Mouse (Mus musculus) gastrocnemius, adult 18-20 months (tissue): ENCODE measurements around the gene Rora. TPM values are rescaled to one million over a fixed set of nuclear protein-coding genes. Genes with fewer than 3 reads are reported as not detected.
A peak's percentile ranks its signal among the peaks of the same experiment; 100 is the strongest.

Source experiments
- DNase-seq: peaks from one replicate; pipeline ENCODE4 v3.0.0; 2021; ENCODE audit warnings: low spot score
- total RNA-seq, 2 experiments: library from RNA; stranded (reverse); gene quantifications; 2 replicates each; pipeline ENCODE4 v1.2.3; 2021

The Rora gene
- total RNA-seq, 2 experiments from 2014 or later, result 73.5 to 85.0 TPM

DNA sequence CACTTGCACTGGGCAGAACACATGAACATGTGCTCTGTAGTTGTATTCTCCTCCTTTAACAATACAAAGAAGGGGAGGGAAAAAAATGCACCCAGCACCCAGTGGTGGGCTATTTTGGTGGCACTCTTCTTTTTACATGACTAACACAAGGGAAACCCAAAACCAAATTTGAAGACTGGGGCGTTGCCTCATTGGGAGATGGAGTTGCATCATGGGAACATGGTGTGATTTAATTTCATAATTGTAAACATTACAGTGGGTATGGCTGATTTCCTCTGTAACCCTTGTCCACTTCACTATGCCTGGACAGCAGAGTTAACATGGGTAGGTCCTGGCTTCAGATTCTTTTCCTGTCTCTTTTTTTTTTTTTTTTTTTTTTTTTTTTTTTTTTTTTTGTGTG is 634.5 kb downstream of the Rora start:
- no peak for DNase-seq

DNA sequence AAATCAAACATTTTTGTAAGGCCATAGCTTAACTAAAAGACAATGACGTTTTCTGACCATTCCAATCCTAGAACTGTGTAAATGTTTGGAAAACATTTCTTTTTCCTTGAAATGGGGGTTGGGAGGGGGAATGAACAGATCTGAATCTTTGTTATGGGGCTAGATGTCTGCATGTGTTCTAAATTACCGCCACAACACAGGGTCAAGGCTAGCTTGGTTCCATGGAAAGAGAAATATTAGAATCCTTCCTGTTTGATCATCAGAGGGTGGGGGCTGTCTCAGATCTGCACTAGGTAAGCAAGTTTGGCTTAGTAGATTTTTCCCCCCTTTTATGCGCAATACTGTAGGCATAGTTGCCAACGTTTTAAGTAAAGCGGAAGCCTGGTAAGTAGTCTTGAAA is 635.0 kb downstream of the Rora start:
- no peak for DNase-seq

DNA sequence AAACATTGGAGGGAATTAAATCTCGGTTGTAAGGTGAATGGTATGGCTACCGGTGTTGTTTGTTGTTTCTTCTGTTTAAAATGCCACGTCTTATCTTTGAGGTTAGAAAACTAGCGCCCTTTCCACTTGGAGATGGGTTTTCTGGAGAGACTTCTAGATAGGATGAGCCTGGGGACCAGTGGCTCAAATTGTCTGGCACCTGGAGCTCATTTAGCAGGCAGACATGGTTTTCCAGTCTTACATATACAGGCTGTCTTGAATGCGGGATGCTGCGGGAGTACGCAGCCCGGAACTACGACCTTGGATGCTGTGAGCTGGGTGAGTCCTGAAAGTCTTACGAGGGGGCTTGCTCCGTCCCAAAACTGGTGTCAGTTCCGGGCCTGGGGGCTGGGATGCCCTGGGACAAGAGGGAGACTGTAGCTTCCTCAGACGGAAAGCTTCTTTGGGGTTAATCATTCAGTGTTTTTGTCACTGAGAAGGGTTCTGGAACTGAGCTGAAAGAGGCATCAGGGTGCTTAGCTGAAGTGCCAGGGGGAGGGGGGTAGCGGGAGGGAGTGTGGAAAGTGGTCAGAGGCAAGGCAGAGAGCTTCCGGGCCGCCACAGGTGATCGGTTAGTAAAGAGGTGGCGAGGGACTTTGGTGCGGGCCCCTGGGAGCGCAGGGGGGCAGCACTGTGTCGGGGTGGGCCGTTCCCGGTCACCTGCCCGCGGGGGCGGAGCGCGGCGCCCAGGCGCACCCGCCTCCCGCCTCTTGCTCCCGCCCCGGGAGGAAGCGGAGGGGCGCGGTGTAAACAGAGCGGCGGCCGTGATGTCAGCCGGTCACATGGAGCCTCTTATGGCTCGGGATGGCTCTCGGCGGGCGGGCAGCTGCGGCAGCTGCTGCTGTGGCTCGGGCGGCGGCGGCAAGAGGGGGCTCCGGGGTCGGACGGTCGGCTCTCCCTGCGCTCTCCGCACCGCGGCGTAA is 635.8 kb downstream of the Rora start:
- peak; percentile 92 for DNase-seq

DNA sequence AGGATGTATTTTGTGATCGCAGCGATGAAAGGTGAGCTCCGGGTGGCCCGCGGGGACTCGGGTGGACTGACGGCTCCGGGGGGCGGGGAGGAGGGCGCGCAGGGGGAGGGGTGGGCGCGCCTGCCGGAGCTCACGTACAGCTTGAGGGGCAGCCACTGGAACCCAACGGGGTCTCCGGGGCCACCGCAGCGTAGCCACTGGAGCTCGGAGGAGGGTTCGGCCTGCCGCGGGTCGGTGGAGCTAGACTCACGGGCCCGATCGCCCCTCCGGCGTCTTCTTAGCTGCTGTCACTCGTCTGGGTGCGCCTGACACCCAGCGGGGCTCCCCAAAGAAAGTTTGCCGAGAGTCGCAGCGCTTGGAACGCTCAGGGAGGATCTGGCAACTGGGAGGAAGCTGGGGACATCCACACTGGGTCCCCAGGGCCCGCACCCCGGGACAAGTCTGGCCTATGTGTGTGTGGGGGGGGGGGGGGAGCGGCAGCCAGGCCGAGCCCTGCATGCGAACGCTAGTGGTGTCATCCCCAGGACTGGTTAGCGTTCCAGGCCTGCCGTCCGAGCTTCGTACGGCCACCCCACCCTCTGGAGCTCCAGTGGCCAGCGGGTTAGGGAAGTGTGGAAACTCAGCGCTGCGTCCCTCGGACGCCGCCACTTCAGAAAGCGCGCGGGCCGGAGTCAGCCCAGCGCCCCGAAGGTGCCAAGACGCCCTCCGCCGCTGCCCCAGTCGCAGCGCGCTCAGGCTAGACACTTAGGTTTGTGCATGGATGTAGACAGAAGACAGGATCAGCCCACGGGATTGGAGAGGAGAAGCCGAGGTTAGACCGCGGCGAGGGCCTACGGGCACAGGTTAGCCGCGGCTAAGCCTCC is 636.7 kb downstream of the Rora start:
- DNase-seq, result peak; percentile 51

DNA sequence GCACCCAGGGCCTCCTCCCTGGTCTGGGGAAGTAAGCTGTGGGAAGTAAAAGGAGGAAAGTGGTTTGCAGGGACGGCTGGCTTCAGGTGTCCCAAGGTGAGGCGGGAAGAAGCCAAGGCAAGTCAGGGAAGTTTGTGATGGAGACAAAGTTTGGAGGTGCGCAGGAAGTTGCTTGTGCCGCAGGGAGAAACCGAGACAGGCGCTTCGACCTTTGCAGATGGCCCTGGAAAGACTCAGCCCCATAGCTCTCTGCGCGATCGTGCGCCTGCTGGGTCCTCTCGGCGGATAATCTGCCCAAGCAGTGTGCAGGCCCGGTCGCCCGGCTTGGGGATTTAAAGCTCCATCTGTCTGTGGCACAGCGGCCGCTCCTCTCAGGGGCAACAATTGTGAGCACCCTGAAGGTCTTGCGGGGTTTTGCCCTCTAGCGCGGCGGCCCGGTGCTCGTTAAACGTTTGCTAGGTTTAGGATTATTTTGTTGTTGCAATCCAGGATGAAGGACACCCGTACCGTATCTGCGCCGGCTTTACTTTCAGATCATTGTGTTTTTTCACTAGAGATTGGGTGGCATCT is 637.4 kb downstream of the Rora start:
- DNase-seq, result no peak

DNA sequence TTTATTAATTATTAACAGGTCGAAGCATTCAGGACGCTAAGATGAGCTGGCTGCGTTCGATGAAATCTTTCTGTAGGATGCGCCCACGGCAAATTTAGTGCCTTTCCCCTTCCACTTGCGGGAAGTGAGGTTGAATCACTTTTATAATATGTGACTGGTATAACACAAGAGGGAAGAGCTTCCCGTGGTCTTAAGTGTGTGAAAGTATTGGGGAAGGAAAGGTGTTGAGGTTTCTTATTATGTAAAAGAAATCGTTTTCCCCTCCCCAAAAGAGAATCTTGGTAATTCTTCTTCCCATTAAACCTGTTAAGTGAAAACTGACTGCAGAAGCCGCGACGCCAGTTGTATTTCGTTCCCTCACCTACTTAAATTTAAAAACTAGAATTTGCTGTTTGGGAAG is 637.9 kb downstream of the Rora start:
- no peak for DNase-seq

DNA sequence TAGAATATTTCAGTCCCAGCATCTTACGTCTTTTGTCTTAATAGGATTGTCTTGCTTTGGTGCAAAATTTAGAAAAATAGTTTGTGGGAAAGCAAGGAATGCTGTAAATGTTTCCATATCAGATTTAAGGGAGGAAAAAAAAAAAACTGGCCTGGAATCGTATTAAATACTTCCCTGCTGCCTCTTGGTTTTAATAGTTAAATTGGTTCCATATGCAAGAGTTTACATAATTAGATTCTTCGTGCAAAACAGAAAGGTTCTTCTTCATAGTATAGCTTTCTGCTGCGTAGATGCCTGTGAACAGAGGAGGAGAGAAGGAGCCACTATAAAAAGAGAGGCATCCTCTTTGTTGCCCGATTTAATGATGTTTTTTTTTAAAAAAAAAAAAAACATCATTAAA is 638.8 kb downstream of the Rora start:
- no peak for DNase-seq

DNA sequence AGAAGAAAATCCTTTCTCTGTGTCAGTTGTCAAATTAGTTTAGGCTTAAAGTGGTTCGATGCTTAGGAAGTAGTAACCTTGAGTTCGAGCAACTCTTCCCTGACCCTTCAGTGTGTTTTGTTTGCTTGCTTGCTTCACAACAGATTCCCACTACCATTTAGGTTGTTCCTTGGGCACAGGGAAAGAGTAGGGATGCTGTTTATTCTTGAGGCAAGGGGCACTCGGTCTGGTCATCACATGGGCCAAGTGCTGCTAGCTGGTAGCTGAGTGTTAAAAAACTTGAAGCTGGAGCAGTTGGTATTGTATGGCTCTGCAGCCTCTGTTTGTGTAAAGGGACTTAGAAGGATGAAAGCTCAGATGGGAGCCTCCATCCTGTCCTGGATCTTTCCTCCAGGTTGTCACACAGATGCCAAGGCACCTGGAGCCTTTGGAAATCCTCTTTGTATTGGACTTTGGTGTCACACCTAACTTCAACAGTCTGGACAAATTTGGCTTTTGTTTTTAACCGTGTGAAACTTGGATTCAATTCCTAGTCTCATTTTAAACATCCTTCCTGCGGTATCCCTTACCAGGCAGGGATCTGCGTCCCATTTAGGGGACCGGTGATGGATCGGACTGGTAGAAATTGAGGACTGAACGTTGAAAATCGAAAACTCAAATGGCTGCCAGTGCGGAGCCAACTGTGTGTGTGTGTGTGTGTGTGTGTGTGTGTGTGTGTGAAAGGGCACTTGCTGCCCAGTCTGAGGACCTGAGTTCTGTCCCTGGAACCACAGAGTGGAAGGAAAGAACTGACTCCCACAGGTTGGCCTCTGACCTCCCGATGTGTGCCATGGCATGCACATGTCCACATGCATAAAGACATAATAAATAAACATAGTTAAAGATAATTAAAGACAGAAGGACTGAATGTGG is 639.4 kb downstream of the Rora start:
- DNase-seq, result no peak

DNA sequence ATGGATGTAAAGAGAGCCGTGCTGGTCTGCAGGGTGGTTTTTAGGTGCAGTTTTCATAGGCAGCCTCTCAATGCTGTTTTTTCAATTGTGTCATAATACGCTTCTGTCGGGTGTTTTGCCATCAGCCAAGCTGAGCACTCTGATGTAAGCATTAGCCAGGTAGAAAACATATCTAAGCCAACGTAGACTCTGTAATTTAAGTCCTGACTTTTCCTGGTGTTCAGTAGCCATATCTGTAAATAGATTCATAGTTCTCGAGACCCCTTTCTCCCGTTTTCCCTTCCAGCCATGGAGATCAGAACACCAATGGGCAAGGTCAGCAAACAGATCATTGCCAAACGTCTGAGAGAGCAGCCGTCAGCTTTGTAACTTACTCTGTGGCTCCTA is 640.1 kb downstream of the Rora start:
- no peak for DNase-seq

DNA sequence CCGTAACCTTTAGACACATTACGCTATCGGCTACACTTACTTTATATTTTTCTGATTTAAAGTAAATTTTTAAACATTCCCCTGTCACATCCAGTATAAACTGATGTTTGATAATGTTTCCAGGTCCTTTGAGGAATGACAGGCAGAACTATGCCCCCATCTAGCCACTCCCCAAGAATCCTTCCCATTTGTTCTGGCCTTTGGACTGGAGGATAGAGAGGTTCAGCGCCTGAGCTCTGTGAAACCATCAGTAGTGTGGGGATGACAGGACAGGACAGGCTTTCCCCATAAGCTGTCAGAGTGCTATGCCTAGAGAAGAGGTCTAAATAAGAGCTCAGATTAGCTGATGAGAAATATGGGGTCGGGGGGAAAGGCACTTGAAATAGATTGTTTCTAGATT is 640.8 kb downstream of the Rora start:
- DNase-seq, result no peak

DNA sequence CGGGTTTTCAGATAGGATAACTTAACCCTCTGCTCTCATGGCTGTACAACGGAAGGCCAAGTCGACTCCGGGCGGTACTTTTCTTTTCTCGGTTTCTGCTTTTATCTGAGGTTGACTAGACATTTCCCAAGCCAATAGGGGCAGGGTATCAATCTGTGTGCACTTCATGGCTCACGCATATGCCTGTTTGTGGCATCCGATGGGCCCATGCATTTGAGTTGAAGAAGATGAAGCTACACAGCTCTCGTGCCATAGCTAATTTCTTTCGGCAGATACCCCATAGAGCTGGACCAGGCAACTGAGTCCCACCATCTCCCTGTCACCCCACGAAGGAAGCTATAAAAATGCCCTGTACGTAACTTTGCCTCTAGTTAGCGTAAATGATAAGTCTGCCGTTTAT is 641.3 kb downstream of the Rora start:
- DNase-seq, result no peak

DNA sequence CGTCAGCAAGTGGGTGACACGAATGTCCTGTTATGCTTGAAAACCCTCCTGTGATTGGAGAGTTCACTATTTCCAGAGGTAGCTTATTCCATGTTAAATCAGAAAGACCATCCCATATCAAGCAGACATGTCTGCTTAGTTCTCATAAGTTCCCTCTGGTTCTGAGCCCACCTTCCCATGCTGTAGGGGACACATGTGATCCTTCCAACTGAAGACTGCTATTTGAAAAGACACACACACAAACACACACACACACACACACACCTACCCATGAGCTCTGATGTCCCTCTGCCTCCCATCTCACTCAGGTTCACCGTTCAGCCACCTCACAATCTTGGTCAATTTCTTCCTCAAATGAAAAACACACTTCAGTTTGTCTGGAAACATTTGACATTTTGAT is 642.2 kb downstream of the Rora start:
- DNase-seq, result no peak

DNA sequence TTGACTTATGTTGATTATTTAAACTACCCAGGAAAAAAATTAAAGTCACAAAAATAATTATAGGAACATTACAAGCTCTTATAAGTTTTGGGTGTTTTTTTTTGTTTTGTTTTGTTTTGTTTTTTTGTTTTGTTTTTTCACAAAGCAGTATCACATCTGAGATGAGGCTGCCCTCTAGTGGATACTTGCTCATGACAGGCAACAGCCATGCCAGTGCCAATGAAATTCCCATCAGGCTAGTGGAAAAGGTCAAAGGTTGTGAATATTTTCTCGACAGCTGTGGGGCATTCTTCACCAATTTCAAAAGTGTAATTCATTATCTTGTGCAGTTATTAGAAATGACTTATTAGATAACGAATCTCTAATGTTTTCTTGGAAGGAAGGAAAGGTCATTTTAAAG is 642.8 kb downstream of the Rora start:
- DNase-seq, result peak; percentile 88

DNA sequence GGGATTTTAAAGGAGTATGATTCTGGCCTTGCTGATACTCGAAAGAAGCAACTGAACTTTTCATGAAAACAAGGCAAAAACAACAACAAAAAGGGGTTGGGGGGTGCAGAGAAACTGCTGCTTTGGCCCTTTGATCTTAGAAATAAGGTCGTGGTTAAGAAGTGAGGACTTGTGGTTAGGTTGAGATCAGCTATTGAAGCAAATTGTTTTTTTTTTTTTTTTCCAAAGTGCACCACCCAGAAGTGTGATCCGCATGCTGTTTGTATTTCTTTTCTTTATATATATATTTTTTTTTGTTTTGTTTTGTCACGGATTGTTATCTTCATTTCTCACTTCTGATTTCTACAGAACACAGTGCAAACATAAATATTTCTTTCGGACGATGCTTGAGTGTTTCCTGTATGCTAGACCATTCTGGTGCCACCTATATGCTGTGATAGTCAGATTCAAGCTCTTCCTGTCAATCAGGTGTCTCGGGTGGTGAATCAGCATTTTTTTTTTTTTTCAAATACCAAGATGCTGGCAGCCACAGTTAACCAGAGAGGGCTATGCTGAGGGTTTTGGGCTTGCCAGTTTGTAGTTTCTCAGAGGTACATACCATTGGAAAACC is 644.3 kb downstream of the Rora start:
- no peak for DNase-seq

DNA sequence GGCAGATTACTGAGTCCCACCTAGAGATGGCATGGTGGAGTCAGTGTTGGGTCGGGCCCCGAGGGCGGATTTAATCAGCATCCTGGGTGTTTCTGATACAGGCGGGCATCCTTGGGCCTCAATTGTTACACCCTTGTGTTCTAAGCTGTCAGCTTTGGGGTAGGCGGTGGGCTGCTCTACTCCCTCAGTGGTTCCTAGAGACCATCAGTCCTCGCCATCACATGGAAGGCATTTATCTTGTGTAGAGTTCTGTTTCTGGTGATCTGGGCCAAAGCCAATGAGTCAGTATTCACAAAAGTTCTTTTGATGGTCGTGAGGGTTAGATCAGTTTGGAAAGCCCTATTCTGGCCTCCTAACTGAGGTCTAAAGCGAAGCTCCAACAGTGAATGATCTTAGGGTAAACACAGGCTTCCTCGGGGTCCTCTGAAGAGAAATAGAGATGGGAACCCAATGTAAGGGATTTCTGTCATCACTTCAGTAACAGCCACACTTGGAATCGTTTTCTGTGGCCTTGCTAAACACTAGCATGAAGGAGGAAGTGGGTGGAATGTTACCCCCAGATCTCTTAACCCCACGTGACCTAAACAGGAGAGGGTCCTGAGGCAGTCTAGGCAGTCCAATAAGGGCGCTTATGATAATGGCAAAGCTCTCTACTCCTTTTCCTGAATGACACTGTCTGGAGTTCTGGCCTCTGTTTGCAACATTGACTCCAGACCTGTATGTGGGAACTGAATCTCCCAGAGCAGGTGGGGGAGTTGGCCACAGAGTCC is 645.2 kb downstream of the Rora start:
- DNase-seq, result no peak

DNA sequence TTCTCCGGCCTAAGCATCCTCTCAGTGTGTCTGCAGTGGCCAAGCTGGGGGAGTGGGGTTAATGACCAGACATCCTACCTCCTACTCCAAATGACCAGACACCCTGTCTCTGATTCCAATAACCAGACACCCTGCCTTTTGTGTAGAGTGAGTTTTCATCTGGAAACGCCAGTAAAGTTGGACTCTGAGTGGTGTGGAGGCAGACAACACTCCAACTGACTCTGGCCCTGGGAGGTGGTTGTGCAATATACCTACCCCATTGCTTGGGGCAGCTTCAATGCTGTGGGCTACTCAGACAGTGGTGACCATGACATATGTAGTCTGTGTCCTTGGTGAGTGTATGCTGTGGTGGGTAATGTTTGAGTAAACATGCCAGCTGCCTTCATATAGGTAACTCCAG is 645.9 kb downstream of the Rora start:
- DNase-seq, result no peak

DNA sequence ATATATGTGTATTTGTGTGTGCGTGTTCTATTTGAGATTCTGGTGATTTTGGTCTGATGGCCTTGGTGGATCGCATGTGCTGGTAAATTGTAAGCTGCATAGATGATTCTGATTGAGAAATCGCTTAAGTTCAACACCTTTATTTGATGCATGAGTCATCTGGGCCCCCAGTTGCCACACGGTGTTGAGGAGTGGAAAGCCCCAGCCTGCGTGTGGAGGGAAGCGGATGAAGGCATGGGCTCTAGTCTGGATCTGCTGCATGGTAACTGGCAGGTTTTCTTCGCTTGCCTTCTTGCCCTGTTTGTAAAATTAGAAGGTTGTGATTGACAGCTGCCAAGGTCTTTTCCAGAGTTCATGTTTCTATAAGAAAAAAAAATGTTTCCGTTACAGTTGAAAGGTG is 646.7 kb downstream of the Rora start:
- DNase-seq, result no peak

DNA sequence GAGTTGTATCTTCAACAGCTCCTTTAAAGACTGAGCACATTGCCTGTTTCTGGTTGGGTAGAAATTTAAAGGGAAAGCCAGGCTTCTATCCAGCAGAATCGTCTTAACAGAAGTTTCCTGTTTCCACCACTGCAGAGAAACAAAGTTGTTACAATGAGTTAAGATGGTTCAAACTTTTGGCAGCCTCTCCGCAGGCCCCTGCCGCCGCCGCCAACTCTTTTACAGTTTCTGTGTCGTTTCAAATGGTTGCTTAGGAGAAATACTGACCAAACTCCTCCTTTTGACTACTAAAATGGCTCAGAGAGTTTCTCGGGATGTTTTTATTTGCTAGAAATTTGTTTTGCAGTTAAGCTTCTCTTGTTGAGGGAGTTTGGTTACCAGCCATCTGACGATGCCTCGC is 647.9 kb downstream of the Rora start:
- DNase-seq, result peak; percentile 47

DNA sequence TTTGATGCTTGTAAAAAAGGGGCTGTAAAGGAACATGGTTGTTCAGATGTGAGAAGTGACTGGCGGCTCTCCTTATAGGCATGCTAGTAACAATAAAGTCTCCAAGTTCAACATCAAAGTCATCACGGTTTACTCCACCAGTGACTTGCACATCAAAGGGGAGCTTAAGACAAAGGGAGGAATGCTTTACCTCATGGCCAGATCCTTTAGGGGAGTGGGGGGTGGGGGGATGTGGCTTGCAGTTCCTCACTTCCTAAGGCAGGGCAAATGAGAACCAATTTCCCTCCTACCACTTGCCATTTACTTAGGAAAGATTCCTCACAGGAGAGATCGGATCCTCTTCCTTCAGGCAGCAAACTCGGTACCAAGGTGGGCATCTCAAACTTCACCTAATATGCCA is 648.4 kb downstream of the Rora start:
- no peak for DNase-seq

DNA sequence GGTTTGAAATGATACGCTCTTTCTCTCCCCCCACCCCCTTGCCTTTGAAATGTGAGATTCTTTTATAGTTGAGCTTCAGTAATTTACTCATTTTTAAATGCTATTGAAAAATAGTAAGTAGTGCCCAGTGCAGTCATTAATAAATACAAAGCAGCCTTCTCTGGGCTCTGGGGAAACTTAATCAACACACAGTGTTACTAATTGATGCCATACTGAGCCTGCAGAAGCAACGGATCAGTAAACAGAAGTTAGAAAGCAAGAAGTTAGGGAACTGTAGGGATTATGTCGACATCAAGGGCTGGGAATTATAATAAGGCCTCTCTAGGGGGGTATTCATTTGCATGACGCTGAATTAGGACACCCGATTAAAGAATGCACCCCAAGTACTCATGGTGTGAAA is 649.3 kb downstream of the Rora start:
- DNase-seq, result no peak
